Mouse (Mus musculus): ENCODE data around the gene Siglecg. TPM values are rescaled to one million over a fixed set of nuclear protein-coding genes. Genes with fewer than 3 reads are reported as not detected.

Siglecg gene
- 244 TPM for polyA plus RNA-seq (2015; fragmentation: Illumina TruSeq; extraction: RNeasy Lipid Tissue Mini Kit (QIAGEN cat#74804); ENCODE audit: insufficient read depth, low replicate concordance)

GRCm38 (mm10) chr7:43408131-43408553 is at the start of gene Siglecg:
Gene Siglecg (plus strand): TSS chr7:43408204.

DNA sequence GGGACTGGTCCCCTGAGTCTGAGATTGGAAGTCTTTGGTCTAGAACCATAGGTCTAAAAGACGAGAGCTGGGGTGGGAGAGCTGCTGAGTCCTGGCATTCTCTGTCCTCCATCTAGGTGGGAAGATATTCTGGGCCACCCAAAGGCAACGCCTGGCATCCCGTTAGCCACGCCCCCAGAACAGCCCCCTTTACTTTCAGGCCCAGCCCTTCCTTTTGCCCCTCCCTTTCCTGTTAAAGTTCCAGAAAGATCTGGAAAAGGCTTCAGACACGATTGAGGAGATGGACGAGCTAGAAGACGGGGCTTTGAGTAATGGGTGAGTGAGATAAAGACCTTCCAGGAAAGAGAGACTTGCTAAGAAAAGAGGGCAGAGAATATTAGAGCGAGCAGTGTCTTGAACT is 19.4 kb downstream of the Siglecg start, which contains the start of gene Lim2:
Lim2 (plus strand) TSS at position 265 of the 400 bp plus-strand sequence.

DNA sequence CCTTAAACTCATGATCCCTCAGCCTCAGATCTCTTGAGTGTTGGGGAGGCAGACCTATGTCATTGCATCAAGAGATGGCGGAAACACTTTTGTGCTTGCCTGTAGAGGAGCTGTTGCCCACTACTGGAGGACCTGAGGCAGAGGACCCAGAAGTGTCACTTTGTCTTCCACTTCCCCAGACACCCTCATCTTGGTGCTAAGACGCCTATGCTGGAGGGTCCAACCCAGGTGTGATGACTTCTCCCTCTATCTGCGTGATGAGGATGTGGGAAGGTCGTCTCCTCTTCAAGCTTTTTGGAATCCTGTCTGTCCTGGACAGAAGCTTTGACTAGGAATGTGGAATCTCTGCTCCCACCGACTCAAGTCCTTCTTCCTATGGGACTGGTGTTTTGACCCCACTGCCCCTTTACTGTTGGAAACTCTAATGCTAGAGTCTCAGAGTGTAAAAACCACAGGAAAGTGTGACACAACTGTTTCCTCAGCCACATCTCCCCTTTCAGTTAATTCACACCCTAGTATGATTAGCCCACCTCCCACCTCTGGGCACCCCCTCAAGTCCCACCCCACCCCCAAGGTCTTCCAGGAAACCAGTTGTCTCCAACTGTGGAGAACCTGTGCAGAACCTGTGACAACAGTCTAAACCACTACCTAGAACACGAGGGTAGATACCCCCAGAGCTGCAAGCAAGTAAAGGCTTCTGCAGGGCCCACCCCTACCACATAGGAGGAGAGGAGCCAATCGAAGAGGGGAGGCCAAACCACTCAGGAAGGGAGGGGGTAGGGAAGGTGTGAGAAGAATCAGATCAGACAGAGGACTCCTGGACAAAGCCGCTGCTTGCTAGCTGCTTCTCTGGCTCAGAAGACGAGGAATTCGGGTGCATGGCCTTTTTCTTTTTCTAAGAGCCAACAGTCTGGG is 28.6 kb downstream of the Siglecg start, which contains the start of gene Nkg7:
Nkg7 (plus strand) TSS at position 733 of the 915 bp plus-strand sequence.

DNA sequence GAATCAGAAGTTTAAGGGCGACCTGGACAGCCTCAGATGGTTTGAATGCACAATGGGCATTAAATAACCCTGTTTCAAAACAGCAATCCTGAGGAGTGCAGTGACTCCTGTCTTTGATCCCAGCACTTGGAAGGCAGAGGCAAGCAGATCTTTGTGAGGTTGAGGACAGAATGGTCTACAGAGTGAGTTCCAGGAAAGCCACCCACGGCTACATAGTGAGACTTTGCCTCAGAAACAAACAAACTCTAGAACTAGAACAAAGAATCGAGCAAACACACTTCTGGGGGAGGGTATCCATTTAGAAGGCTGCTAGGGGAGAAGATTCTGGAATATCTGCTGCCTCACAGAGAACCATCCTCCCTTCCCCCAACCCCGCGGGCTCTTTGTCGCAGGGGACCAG is 32.5 kb downstream of the Siglecg start, which contains the start of gene Cldnd2:
Cldnd2 (plus strand) TSS at position 301 of the 400 bp plus-strand sequence.

DNA sequence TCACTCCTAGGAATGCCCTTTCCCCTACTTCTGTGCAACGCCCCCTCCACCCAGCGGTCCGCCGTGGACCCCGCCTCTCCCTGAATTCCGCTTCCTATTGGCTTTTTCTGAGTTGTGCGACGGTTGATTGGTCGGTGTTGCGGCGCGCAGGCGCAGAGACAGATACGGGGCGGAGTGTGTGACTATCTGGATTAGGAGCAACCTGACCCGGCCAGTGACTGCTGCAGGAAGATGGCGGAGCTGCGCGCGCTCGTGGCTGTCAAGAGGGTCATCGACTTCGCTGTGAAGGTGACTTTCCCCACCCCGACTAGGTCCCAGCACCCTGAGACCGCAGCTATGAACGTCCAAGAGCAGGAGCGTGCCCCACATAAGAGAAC is 35.9 kb downstream of the Siglecg start, which contains the start of the genes Etfb and Gm45233:
Etfb (plus strand) TSS at position 167 of the 377 bp plus-strand sequence.
Gm45233 (plus strand) TSS at position 212 of the 377 bp plus-strand sequence.

GRCm38 (mm10) chr7:43462851-43463250 is 54.8 kb downstream of the Siglecg start, which contains the start of gene Vsig10l:
Gene Vsig10l (plus strand): TSS chr7:43463151.

Other genes with a start within 250 kb of the Siglecg start
- 46.8 TPM for gene Zfp715, start 94.9 kb upstream of the Siglecg start, polyA plus RNA-seq (2015; fragmentation: Illumina TruSeq; extraction: RNeasy Lipid Tissue Mini Kit (QIAGEN cat#74804); ENCODE audit: insufficient read depth, low replicate concordance)
- 0.94 TPM for gene Siglecf, start 56.9 kb upstream of the Siglecg start, polyA plus RNA-seq (2015; fragmentation: Illumina TruSeq; extraction: RNeasy Lipid Tissue Mini Kit (QIAGEN cat#74804); ENCODE audit: insufficient read depth, low replicate concordance)
- not detected for gene Lim2, start 19.5 kb downstream of the Siglecg start, polyA plus RNA-seq (2015; fragmentation: Illumina TruSeq; extraction: RNeasy Lipid Tissue Mini Kit (QIAGEN cat#74804); ENCODE audit: insufficient read depth, low replicate concordance)
- 79.6 TPM for gene Nkg7, start 28.9 kb downstream of the Siglecg start, polyA plus RNA-seq (2015; fragmentation: Illumina TruSeq; extraction: RNeasy Lipid Tissue Mini Kit (QIAGEN cat#74804); ENCODE audit: insufficient read depth, low replicate concordance)
- not detected for gene Cldnd2, start 32.6 kb downstream of the Siglecg start, polyA plus RNA-seq (2015; fragmentation: Illumina TruSeq; extraction: RNeasy Lipid Tissue Mini Kit (QIAGEN cat#74804); ENCODE audit: insufficient read depth, low replicate concordance)
- 48.7 TPM for gene Etfb, start 35.9 kb downstream of the Siglecg start, polyA plus RNA-seq (2015; fragmentation: Illumina TruSeq; extraction: RNeasy Lipid Tissue Mini Kit (QIAGEN cat#74804); ENCODE audit: insufficient read depth, low replicate concordance)
- not detected for gene Gm45233, start 35.9 kb downstream of the Siglecg start, polyA plus RNA-seq (2015; fragmentation: Illumina TruSeq; extraction: RNeasy Lipid Tissue Mini Kit (QIAGEN cat#74804); ENCODE audit: insufficient read depth, low replicate concordance)
- gene Vsig10l, start 54.9 kb downstream of the Siglecg start, polyA plus RNA-seq (2015; fragmentation: Illumina TruSeq; extraction: RNeasy Lipid Tissue Mini Kit (QIAGEN cat#74804); ENCODE audit: insufficient read depth, low replicate concordance) = 1.5 TPM
- gene Iglon5, start 81.9 kb downstream of the Siglecg start, polyA plus RNA-seq (2015; fragmentation: Illumina TruSeq; extraction: RNeasy Lipid Tissue Mini Kit (QIAGEN cat#74804); ENCODE audit: insufficient read depth, low replicate concordance) = not detected
- gene 4931406B18Rik, start 97.7 kb downstream of the Siglecg start, polyA plus RNA-seq (2015; fragmentation: Illumina TruSeq; extraction: RNeasy Lipid Tissue Mini Kit (QIAGEN cat#74804); ENCODE audit: insufficient read depth, low replicate concordance) = 0.12 TPM
- 36.3 TPM for gene Cd33, start 136.2 kb downstream of the Siglecg start, polyA plus RNA-seq (2015; fragmentation: Illumina TruSeq; extraction: RNeasy Lipid Tissue Mini Kit (QIAGEN cat#74804); ENCODE audit: insufficient read depth, low replicate concordance)
- 9.9 TPM for gene Zfp658, start 154.1 kb downstream of the Siglecg start, polyA plus RNA-seq (2015; fragmentation: Illumina TruSeq; extraction: RNeasy Lipid Tissue Mini Kit (QIAGEN cat#74804); ENCODE audit: insufficient read depth, low replicate concordance)
- 7.9 TPM for gene Zfp719, start 171.4 kb downstream of the Siglecg start, polyA plus RNA-seq (2015; fragmentation: Illumina TruSeq; extraction: RNeasy Lipid Tissue Mini Kit (QIAGEN cat#74804); ENCODE audit: insufficient read depth, low replicate concordance)
- gene Zfp819, start 199.0 kb downstream of the Siglecg start, polyA plus RNA-seq (2015; fragmentation: Illumina TruSeq; extraction: RNeasy Lipid Tissue Mini Kit (QIAGEN cat#74804); ENCODE audit: insufficient read depth, low replicate concordance) = 0.28 TPM
- not detected for gene Ceacam18, start 226.5 kb downstream of the Siglecg start, polyA plus RNA-seq (2015; fragmentation: Illumina TruSeq; extraction: RNeasy Lipid Tissue Mini Kit (QIAGEN cat#74804); ENCODE audit: insufficient read depth, low replicate concordance)